Mouse (Mus musculus) erythroid progenitor cell, adult 5-6 weeks (primary cell): ENCODE data around the gene Arpc3. TPM values are rescaled to one million over a fixed set of nuclear protein-coding genes. Genes with fewer than 3 reads are reported as not detected.
"Not testable (repeated sequence)": the region's sequence is repeated elsewhere in the genome, so short reads cannot be mapped to it uniquely, and the experiment has no call there.

ENCODE experiments used
- ATAC-seq: replicated peaks from 2 replicates; pipeline ENCODE4 v1.8.0; 2016; ENCODE audit warnings: moderate number of reproducible peaks, mild to moderate bottlenecking, moderate TSS enrichment, inconsistent platforms; ENCODE audit not compliant: poor library complexity, low FRiP score, severe bottlenecking
- total RNA-seq, 2 experiments: library from RNA; stranded (forward) in 1 of 2; stranded (reverse) in 1 of 2; fragments of 150-400 nt in 1 of 2; fragments of 186-747, 209-891 nt in 1 of 2; gene quantifications; 2 replicates each; pipeline versions ENCODE4 v1.2.3 to v1.2.4; 2015 to 2017; ENCODE audit warnings: low replicate concordance in 2 of 2

Arpc3 gene
- total RNA-seq, 2 experiments from 2014 or later: 159 to 286 TPM

- no peak for ATAC-seq
Measured at GRCm38 (mm10) chr5:122396791-122397190, 5.1 kb downstream of the Arpc3 start.

- no peak for ATAC-seq
Measured at GRCm38 (mm10) chr5:122397495-122397894, 5.8 kb downstream of the Arpc3 start.

- ATAC-seq: no peak
Measured at GRCm38 (mm10) chr5:122399871-122400270, 8.2 kb downstream of the Arpc3 start.

GRCm38 (mm10) chr5:122400628-122401302 is 9.1 kb downstream of the Arpc3 start:
- no peak for ATAC-seq

- ATAC-seq: peak; percentile 68
Measured at GRCm38 (mm10) chr5:122401303-122401640, 9.6 kb downstream of the Arpc3 start.

- no peak for ATAC-seq
Measured at GRCm38 (mm10) chr5:122402160-122402559, 10.5 kb downstream of the Arpc3 start.

GRCm38 (mm10) chr5:122402772-122403171 is 11.1 kb downstream of the Arpc3 start:
- no peak for ATAC-seq

GRCm38 (mm10) chr5:122403362-122403761 is 11.7 kb downstream of the Arpc3 start:
- no peak for ATAC-seq

- no peak for ATAC-seq
Measured at GRCm38 (mm10) chr5:122405537-122405936, 13.9 kb downstream of the Arpc3 start.

GRCm38 (mm10) chr5:122409692-122410645 is 18.3 kb downstream of the Arpc3 start:
- ATAC-seq: 0 out of 2 replicates have a peak, but pooled peaks have one; percentile 42

- no peak for ATAC-seq
Measured at GRCm38 (mm10) chr5:122411892-122412291, 20.2 kb downstream of the Arpc3 start.

GRCm38 (mm10) chr5:122412826-122413225 is 21.1 kb downstream of the Arpc3 start:
- ATAC-seq: no peak

GRCm38 (mm10) chr5:122414351-122414750 is 22.7 kb downstream of the Arpc3 start:
- no peak for ATAC-seq

- ATAC-seq: no peak
Measured at GRCm38 (mm10) chr5:122415465-122415864, 23.8 kb downstream of the Arpc3 start.

- ATAC-seq: not testable (repeated sequence)
Measured at GRCm38 (mm10) chr5:122420676-122421075, 29.0 kb downstream of the Arpc3 start.

- 0 out of 2 replicates have a peak, but pooled peaks have one; percentile 12 for ATAC-seq
Measured at GRCm38 (mm10) chr5:122421271-122422068, 29.8 kb downstream of the Arpc3 start, which contains the start of gene Anapc7. Gene Anapc7 (plus strand): TSS chr5:122421693.

- peak; percentile 95 for ATAC-seq
Measured at GRCm38 (mm10) chr5:122422071-122422964, 30.6 kb downstream of the Arpc3 start.

- ATAC-seq: no peak
Measured at GRCm38 (mm10) chr5:122423083-122423482, 31.4 kb downstream of the Arpc3 start.

- ATAC-seq: no peak
Measured at GRCm38 (mm10) chr5:122425550-122425949, 33.9 kb downstream of the Arpc3 start.
